Mouse (Mus musculus) left cerebral cortex, adult 9 months (tissue): ENCODE data around the gene Gm4312.
"Not testable (repeated sequence)": the region's sequence is repeated elsewhere in the genome, so short reads cannot be mapped to it uniquely, and the experiment has no call there.

Experiments used
- DNase-seq, 2 experiments: peaks; one replicate each; pipeline ENCODE4 v3.0.0; 2022; ENCODE audit warnings: low spot score in 2 of 2

Gene Gm4312

DNA sequence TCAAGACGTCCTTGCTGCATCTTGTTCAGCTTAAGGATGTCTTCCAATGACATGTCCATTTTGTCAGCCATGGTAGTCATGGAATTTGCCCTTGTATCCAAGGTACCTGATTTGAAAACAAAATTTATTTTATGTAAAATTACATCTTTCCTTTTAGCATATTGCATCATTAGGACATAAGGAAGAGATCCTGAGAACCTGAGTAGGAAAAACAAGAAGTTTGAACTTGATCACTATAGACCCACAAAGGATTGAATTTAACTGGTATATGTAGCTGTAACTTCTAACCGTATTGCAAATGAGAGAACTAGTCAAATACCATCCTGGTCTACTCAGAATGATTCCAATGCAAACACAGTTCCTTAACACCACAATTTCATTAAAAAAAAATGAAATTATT is at the start of gene Gm4312:
Gm4312 (minus strand) TSS at position 101 of the 400 bp plus-strand sequence.
- DNase-seq, result not testable (repeated sequence)

DNA sequence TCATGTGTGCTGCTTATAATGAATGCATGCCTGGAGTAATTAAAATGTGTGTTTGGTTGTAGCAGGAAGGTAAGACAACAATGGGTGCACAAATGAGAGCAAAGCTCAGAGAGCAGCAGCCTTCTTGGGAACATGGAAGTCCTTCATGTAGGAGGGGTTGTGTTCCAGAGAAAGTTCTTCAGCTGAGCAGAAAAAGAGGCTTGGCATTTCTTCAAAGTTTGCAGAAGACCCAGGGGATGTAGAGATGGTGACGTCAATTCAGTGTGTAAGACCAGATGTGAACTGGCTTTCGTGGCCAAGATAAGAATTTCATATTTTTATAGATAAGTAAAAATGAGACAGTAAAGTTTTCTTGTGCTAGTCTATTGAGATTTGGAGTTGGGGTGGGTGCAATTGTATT is 45.2 kb upstream of the Gm4312 start:
- DNase-seq, result no peak

GRCm38 (mm10) chr10:100415566-100415965 is 33.2 kb upstream of the Gm4312 start:
- no peak for DNase-seq

GRCm38 (mm10) chr10:100402301-100402700 is 19.9 kb upstream of the Gm4312 start:
- not testable (repeated sequence) for DNase-seq

DNA sequence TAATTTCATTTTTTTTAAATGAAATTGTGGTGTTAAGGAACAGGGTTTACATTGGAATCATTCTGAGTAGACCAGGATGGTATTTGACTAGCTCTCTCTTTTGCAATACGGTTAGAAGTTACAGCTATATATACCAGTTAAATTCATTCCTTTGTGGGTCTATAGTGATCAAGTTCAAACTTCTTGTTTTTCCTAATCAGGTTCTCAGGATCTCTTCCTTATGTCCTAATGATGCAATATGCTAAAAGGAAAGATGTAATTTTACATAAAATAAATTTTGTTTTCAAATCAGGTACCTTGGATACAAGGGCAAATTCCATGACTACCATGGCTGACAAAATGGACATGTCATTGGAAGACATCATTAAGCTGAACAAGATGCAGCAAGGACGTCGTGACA is 21.3 kb downstream of the Gm4312 start, which contains the start of gene Gm4307:
Gm4307 (plus strand) TSS at position 301 of the 400 bp plus-strand sequence.
- not testable (repeated sequence) for DNase-seq

DNA sequence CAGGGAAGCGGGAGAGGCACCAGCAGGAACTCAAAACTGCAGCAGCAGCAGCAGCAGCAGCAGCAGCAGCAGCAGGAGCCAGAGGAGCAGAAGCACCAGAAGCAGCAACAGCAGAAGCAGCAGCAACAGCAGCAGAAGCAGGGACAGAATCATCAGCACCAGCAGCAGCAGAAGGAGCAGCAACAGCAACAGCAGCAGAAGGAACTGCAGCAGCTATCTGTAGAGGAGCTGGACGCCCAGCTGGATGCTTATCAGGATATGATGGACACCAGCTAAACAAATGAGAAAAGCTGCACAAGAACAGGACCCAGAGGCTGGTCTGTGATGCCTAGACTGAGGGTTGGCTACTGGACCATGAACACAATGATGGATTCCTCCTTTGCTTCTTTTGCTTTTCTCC is 25.5 kb downstream of the Gm4312 start:
- DNase-seq, result peak in 1 of 2 experiments; percentile 1

DNA sequence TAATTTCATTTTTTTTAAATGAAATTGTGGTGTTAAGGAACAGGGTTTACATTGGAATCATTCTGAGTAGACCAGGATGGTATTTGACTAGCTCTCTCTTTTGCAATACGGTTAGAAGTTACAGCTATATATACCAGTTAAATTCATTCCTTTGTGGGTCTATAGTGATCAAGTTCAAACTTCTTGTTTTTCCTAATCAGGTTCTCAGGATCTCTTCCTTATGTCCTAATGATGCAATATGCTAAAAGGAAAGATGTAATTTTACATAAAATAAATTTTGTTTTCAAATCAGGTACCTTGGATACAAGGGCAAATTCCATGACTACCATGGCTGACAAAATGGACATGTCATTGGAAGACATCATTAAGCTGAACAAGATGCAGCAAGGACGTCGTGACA is 31.6 kb downstream of the Gm4312 start, which contains the start of gene Gm4305:
Gm4305 (plus strand) TSS at position 301 of the 400 bp plus-strand sequence.
- DNase-seq, result not testable (repeated sequence)

- not testable (repeated sequence) for DNase-seq
These were observed 36.7 kb downstream of the Gm4312 start, which contains the start of gene Gm4303 for GRCm38 (mm10) chr10:100345672-100346071. Gene Gm4303 (plus strand): TSS chr10:100345972.

GRCm38 (mm10) chr10:100340536-100340935 is 41.8 kb downstream of the Gm4312 start, which contains the start of gene Gm4302:
Gene Gm4302 (plus strand): TSS chr10:100340836.
- not testable (repeated sequence) for DNase-seq

DNA sequence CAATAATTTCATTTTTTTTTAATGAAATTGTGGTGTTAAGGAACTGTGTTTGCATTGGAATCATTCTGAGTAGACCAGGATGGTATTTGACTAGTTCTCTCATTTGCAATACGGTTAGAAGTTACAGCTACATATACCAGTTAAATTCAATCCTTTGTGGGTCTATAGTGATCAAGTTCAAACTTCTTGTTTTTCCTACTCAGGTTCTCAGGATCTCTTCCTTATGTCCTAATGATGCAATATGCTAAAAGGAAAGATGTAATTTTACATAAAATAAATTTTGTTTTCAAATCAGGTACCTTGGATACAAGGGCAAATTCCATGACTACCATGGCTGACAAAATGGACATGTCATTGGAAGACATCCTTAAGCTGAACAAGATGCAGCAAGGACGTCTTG is 47.0 kb downstream of the Gm4312 start, which contains the start of gene Gm4301:
Gm4301 (plus strand) TSS at position 301 of the 400 bp plus-strand sequence.
- DNase-seq, result not testable (repeated sequence)
